Mouse (Mus musculus) large intestine, adult 2 months (tissue): ENCODE measurements around the gene Mrrf. TPM values are rescaled to one million over a fixed set of nuclear protein-coding genes. Genes with fewer than 3 reads are reported as not detected.
A peak's percentile ranks its signal among the peaks of the same experiment; 100 is the strongest.

Experiments
- DNase-seq: peaks from one replicate; pipeline ENCODE4 v3.0.0-alpha.2; 2012; ENCODE audit warnings: low read depth, low spot score
- WGBS: fragments of 180-500 bp; shearing (Covaris S2); methylation state at CpG from one replicate; pipeline ENCODE4 v1.1.7; 2018; 5-methylcytosine and 5-hydroxymethylcytosine counted together
- polyA plus RNA-seq: library from polyadenylated mRNA; depleted of rRNA; stranded (reverse); fragments of >200 nt; gene quantifications from 2 replicates; pipeline ENCODE4 v1.2.3, GENCODE M21; 2012; rRNA removed

Gene Mrrf
- 46.0 and 46.5 TPM in 2 replicates for polyA plus RNA-seq

DNA sequence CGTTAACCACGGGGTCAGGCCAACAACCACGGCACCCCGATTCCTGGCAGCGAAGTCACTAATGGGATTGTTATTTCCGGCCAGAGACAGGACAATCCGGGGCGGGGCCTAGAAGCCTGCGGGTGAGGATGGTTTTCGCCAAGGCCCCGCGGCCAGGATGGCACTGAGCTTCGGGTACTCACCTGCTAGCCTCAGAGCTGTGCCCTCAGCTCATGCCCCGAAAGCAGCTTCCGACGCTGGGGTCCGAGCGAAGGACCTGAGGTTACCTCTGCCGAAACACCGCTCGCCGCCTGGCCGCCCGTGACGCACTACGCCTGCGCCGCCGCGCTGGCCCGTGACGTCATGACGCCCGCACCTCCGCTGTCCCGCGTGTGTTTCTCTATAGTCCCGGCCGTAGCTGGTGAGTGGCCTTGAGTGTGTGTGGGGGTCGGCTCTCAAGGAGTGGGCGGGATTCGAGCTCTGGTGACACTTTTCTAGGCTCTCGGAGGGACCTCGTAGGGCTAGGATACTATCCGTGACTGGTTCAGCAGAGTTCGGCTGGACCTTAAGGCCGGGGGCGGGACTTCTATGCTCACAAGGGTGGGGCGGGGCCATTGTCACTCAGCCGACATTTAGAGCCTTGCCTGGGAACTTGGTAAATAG, at the start of gene Mrrf, which contains the start of gene Rbm18:
Gene Mrrf, plus strand, starts transcription at position 90 of the 642 bp plus-strand sequence.
Gene Rbm18, minus strand, starts transcription at position 474 of the 642 bp plus-strand sequence.
- DNase-seq, result peak; percentile 71
- 1% methylated on average over 50 of the region's 50 CpGs for WGBS

DNA sequence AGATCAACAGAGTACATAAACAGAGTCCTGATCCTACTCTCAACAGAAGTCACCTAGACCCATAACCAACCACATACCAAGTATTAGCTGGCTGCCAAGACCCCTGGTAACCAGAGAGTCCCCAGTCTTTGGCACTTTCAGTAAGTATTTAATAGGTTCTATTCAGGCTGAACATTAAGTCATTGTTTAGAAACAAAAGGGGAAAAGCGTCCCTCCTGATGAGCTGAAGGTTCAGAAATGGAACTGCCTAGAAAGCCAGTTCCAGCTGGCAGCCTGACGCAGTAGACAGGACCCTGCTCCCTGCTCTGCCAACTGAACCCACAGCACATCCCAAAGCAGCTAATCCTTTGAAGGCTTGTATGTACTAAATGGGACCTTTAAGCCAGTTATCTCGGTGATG, 47.0 kb upstream of the Mrrf start:
- WGBS, result 40% methylated on average over 3 of the region's 3 CpGs
- no peak for DNase-seq

DNA sequence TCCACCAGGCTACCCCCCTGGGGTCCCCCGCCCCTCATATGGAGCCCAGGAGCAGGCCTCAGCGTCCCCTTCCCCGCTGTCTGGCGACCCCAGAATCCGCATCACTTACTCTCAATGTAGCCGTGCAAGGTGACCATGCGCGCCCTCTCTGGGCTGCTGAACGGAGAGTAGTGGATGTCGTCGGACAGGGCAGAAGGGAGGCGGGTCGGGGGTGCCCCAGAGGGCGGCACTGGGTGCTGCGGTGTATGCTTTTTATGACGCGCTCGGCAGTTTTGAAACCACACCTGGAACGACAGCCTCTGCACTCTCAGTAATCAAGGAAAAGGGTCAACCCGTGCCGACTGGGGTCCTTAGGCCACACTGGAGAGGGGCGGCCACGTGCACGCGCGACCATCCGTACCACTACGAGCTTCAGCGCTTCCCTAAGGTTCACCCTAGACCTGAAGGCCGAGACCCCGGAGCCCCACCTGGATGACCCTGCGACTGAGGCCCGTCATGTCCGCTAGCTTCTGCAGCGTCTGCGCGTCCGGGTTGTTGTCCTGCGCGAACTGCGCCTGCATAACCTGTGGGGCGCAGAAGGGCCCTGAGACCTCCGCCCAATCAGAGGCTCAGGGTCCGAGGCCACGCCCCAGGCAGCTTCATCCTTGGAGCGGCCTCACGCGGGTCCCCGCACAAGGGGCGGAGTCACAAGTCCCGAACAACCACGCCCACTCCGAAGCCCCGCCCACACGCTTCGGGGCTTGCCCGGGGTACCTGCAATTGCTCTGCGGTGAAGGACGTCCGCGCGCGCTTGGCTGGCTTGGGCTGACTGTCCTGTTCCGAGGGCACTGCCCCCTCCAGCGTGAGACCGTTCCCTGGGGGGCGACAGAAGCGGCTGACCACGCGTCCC, 45.1 kb upstream of the Mrrf start:
- no peak for DNase-seq
- 4% methylated on average over 70 of the region's 70 CpGs for WGBS

DNA sequence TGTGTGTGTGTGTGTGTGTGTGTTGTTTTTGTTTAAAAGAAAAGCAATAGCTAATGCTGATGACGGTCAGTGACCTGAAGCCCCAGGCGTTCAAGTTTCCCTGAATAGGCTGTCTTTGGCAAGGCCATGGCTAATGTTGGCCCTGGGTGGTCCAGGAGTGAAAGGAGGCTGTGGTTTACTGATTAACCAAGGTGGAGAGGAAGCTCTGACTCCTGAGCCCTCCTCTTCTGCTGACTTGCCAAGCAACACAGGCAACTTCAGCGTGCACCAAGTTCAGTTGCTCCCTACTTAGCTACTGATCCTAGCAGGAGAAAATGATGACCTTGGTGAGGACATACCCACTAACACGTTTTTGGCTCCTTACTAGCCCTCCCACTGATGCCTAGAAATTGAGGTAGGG, 43.4 kb upstream of the Mrrf start:
- DNase-seq, result no peak
- WGBS, result 15% methylated on average over 4 of the region's 4 CpGs

DNA sequence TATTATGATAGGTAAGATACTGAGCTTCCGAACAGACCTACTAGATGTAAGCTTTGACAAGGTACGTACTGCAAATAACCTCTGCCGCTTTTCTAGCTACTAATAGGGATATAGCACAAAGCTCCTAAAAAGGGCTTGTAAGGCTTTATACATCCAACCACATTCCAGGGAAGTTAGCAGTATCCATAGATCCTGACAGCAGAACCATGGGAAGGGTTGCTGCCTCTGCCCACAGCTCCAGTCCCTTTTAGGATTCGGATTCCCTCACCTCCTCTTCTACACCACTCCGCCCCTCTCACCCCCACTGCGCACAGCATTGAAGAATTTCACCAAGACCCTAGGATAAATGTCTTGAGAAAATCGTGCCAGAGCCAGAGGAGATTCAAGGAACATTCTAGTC, 42.9 kb upstream of the Mrrf start:
- DNase-seq, result no peak
- 39% methylated on average over 7 of the region's 7 CpGs for WGBS

DNA sequence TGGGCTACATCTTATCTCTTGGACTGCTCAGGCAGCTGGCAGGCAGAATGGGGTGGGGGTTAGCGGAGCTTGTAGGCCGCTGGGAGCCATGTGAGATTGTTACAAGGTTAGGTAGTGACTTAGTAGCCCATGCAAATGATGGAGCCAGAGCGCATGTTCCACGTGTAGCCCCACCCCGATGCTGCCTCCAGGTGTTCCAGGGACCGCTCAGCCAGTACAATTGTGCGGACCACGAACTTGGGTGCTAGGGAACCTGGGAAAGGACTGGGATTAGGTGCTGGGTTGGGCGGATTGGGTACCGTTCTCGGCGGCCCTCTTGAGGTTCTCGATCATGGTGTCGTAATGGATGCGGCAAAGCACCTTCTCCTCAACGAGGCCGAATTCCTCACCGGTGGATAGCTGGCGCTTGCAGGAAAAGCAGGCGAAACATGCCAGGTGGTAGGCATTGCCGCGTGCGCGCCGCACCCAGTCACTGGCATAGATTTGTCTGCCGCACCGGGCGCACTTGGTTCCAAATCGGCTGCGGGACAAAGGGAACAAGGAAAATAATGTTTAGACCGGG, 42.2 kb upstream of the Mrrf start:
- 8% methylated on average over 31 of the region's 31 CpGs for WGBS
- no peak for DNase-seq

DNA sequence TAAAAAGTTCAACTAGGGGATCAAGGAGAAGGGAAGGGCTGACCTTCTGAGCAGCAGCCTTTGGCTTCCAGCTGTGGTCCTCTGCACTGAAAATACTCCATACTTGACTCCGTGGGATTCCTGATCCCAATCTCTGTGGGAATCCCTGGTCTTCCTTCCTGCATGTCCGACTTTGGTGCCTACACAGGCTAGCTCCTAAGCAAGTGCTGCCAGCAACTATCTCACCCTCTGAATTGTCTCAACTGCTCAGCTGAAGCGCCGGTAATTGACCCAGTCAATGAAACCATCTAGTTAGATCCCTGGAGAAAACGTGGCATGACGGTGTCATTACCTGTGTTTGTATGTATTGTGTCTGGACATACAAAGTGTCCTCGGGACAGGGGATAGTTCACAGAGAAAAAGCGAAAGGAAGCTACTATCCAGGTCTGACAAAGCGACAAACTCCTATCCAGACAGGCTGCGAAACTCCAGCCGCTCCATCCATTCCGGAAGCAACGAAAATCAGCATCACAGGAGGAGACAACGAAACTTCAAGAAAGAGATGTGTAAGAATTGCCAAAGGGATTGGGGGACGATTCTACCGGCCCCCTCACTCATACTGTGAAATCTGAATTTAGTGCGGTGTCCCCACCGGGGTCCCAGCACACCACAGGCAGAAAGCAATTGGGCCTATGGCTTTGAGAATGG, 38.9 kb upstream of the Mrrf start:
- WGBS, result 11% methylated on average over 18 of the region's 18 CpGs
- DNase-seq, result no peak

DNA sequence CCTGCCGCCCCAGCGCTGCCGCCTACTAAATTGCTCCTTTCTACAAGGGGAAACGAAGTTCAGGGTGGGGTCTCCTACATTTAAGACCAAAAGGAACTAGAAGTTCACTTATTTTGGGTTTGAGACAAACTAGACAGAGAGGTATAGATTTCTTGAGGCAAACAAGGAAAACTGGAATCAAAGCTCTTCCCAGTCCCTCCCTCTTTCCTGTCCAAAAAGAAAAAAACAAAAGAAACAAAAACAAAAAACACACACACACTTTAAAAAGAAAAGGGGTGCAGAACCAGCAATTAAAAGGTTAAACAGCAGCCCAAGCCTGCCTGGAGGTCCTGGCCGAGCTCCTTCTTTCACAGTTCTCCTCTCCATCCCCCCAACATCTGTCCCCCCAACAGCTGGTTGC, 38.2 kb upstream of the Mrrf start:
- 20% methylated on average over 5 of the region's 5 CpGs for WGBS
- no peak for DNase-seq

DNA sequence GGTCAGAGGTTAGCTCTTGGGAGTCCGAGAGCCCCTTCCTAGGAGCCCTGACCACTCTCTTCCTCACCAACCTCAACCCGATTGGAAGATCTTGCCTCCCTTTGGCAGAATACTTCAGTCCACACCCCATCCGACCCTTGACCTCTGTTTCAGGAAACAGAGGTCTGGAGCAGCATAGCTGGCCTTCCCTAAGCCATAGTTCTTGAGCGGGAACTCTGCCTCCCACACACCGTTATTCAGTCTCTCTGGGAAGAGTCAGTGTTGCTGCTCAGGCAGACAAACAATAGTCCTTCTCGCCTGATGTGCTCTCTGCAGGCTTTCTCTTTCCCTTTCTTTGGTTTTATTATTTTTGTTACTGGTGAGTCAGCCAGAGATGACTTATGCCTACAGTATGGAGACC, 36.5 kb upstream of the Mrrf start:
- 20% methylated on average over 6 of the region's 6 CpGs for WGBS

DNA sequence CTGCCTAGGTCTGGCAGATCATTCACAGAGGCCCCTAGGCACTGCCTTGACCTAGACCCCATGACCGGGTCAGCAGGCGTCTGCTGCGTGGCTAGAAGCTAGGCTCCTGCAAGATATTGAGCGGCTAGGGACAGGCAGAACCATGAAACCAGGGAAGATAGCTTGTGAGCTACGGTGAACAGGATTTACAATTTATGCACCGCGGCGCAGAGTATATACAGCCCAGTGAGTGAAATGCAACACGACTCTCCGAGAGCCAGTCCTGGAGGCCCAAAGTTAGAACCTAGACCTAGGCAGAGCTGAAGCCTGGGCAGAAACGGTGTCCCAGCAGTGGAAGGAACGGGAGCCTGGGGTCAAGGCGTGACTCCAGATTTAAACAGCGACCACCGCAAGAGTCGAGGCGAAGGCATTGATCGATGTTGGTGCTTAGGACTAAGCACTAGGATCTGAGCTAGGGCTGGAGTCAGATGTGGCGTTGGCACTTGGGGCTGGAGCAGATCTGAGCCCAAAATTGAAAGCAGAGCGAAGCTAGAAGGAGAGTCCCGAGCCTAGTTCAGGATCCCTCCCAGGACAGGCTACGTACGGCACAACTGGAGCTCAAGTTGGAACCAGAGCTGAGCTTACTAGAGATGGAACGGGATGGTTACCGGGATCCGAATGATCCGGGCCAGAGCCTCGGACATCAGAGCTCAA, 34.2 kb upstream of the Mrrf start:
- 12% methylated on average over 28 of the region's 28 CpGs for WGBS
- DNase-seq, result no peak

More for the DNA sequence above, 36.5 kb upstream of the Mrrf start:
- no peak for DNase-seq

DNA sequence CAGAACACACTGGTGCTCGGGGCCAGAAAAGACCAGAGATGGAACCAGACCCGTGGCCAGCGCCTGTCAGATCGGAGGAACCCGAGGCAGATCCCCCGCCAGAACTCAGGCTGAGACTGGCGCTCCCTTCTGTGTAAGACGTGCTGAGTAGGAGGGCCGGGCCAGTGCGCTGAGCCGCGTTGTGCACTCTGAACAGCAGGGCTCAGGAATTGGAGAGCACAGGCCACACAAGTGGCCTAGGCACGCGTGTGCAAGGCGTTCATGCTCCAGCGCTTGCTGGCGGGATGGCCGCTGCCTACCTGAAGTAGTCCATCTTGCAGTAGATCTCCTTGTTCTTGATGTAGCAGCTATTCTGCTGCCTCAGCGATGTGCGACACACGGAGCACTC, 33.6 kb upstream of the Mrrf start:
- WGBS, result 4% methylated on average over 21 of the region's 21 CpGs
- DNase-seq, result no peak

DNA sequence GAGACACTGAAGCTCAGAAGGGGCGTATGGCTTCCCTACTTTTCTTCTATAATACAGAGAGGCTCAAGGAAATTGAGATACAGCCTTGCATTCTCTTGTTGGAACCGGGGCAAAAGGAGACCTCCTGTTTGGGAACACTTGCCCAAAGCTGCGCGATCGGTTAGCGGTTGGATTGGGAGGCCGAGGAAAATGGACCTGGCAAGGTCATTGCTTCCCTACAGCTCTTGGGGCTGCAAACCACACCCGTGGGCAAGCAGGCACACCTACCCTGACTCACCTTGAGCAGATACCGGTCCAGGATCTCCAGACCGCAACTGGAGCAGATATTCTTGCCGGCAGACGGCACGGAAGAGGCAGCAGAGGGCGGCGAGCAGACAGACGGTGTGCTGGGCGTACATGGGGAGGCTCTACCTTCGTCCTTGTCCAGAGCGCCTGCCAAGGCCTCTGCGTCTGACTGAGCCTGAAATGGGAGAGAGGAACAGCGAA, 33.1 kb upstream of the Mrrf start:
- WGBS, result 5% methylated on average over 21 of the region's 21 CpGs
- DNase-seq, result no peak

DNA sequence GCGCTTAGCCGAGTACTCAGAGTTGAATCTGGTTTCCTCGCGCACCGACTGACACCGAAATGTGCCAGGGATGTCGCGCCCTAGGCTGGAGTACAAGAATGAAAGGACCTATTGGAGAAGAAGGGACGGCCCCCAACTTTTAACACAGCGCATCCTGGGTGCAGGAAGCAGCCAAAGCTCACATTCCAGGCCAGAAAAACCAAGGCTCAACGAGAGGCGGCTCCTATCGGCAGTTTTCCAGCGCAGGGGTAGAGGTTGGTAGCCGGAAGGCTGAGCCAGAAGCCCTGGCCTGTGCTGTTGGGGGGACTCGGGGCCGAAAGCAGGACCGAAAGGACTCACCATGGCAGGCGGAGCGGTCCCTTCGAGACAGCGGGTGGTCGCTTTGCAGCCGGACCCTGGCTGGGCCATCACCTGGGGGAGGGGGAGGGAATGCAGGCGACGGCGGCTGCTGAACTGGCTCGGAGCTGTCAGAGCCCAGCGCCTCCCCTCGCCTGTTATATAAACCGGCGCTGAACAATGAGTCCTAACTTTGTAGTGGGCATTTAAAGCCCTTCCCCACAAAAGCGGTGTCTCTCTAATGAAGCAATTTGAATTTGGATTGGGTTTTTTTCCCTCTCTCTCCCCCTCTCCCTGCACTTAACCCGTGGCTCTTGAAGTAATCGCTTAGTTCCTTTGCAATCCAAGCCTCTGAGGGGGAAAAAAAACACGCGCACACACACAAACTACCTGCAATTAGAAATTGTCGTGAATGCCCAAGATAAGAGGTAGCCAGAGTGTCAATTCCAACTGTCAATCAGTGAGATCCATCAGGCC, 32.4 kb upstream of the Mrrf start:
- 4% methylated on average over 38 of the region's 38 CpGs for WGBS
- no peak for DNase-seq

DNA sequence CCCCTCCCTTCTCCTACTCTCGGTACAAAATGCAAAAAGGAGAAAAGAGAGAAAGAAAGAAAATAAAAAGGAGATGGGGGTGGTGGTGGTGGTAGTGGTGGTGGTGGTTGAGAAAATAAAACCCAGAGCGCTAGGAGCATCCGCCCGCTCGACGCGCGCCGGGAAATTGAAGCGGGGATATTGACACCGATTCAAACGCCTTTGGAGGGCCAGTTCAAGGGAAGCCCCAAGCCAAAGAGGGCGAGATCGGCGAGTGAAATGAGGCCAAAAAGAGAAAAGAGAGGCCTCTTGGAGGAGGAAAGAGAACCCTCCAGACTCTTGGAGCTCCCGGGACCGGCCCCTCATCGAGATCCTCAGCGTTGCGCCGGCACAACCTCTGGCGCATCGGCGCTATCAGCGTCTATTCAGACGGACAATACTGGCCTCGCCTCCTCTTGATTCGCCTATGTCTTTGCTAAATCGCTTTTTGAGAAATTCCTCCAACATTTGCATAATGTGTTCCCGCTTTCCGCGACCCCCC, 31.7 kb upstream of the Mrrf start:
- WGBS, result 2% methylated on average over 32 of the region's 32 CpGs
- DNase-seq, result no peak

DNA sequence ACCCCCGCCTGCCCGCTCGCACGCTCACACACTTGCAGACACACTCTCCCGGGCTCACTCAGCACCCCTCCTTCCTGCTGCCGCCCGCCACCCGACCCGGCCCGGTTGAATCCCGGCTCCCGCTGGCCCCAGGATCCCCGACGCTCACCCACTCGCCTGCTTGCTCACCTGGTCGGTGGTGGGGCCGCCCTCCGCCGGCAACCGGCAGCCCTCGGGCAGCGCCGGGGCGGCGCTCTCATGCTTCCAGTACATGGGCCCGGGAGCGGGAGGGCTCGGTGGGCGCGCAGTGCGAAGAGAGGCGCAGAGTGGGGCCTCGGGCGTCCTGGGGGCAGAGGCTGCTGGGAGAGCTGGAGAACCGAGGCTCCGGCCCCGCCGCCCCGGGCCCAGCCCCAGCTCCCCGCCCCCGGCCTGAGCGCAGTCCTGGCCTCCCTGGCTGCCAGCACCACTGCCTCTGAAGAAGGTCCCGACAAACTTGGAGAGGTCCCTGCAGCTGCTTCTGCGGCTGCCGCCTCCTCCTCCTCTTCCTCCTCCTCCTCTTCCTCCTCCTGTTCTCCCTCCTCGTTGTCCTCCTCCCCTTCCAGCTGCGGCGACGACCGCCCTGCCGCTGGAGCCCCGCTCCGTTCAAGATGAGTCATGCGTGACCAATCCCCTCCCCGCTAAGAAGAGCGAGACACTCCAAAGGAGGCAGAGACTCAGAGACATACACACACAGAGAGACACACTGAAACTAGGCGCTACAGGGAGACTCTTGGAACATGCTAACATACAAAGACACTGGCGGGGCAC, 31.0 kb upstream of the Mrrf start, which contains the start of gene Lhx6:
Gene Lhx6, minus strand, starts transcription at position 453 of the 786 bp plus-strand sequence.
- WGBS, result 1% methylated on average over 57 of the region's 58 CpGs
- no peak for DNase-seq

DNA sequence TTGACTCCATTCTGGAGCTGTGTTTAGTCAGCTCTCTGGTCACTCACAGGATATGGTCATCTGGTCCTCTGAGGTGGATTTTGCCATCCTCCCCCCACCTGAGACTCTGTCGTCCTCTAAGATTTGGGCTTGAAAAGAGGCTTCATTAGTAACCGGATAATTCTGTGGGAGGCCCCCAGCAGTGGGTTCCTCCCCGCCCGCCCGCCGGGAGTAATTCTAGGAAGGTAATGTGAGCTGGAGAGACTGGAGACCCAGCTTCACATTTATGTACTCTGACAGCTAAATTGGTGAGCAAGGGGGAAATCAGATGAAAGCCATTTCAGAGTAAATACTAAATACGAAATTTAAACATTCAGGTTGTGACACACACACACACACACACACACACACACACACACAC, 27.6 kb upstream of the Mrrf start:
- DNase-seq, result no peak

DNA sequence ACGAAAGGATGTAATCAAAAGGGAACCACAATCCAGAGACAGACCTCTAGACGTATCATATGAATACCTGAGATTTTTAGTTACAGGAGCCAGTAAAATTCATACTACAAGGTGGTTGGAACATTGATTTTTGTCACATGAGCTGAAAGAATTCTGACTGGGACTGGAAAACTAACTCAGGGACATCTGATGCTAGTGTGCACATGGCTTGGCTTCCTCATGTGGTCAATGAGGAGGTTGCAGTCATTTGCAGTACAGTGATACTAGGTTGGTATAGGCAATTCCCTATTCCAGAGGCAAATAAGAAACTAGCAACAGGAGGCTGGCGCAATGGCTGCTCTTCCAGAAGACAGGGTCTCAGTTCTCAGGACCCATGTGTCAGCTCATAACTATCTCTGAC, 23.6 kb upstream of the Mrrf start:
- WGBS, result 68% methylated on average over 3 of the region's 3 CpGs

More for the DNA sequence above, 27.6 kb upstream of the Mrrf start:
- 2% methylated on average over 7 of the region's 7 CpGs for WGBS

More for the DNA sequence above, 23.6 kb upstream of the Mrrf start:
- no peak for DNase-seq
